Mouse (Mus musculus): ENCODE measurements at regions not wholly inside any gene's neighbourhood (a gene's known extent, or its start where the extent isn't known, plus 50 kb on each side); places are given as distances from the start of the nearest gene placed in this dataset.

DNA sequence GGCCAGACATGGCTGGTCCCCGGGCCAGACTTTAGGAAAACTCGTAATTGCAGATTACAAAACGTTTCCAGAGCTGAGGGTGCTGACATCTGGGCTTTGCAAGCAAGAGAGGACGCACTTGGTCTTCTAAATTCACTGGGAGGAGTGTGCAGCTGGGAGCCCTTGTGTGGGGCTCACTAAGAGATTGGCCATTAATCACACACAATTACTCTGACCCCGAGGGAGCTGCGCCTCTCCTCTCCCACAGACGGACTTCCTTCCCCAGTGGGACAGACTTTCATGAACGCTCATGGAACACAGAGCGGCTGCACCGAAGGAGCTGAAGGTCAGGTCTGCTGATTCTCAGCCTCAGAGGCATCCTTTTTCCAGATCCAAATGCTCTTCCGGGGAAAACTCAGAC, 407.2 kb downstream of the Med13l start:
- in situ Hi-C loops (cut with MseI, MboI), result no loop called here

DNA sequence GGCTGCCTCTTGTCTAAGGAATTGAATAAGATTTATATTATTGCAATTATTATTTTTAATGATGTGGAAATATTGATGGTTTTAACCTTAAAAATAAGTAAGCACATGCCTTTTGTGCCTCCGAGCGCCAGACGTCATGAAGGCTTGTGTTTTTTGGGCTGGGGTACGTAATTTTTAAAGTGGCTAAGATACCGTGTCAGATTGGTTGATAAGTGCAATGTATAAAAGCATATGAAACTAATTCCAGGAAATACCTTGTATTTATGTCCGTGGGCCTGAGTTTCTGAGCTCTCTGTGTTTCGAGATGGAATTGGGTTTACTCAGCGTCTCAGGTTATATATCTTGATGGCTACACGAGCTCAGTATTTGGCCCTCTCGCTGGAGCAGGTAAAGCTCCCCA, 414.7 kb downstream of the Med13l start:
- in situ Hi-C loops (cut with MseI, MboI), result no loop called here

DNA sequence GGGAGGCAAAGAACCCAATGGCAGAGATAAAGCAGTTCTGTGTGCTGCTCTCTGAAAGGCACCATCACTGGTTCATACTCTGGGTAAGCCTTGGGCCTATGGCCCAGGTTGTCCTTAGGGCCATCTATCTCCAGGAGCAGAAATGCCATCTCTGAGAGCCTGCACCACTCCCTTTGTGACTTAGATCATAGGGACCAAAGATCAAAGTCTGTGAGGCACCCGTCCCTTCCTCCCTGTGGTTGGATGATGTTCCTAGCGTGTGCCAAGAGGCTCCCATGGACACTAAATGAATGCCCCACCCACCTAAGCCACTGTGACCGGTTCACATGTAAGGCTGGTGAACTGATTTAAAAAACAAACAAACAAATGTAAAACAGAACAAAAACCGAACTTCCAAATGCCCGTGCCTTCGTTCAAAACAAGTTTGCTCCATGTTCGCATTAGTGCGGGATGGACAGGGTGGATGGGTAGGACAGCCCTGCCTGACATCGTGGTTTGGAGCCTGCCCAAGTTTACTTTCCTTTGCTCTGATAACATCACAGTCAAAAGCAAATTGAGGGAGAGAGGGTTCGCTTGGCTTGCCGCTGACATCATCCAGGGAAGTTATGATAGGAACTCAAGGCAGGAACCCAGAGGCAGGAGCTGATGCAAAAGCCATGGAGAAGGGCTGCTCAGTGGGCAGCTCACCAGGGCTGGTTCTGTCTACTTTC, 418.6 kb downstream of the Med13l start:
- in situ Hi-C loops (cut with MseI, MboI), result no loop called here

DNA sequence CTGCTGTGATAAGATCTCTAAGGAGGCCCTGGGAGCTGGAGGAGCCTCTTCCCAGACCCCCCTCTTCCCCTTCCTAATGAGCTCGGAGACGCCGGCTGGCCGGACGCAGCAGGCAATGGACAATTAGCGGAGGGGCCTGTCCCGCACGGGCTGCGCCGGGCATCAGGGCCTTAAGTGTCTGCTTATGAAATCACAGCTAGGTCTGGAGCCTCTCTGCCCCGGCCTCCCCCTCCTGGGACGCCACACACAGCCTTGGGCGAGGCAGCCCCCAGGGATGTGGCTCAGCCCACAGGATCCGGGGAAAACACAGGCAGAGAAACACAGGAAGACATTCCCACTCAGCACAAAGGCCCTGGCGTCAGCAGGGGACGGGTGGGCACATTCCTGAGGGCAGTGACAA, 420.6 kb downstream of the Med13l start:
- in situ Hi-C loops (cut with MseI, MboI), result no loop called here

DNA sequence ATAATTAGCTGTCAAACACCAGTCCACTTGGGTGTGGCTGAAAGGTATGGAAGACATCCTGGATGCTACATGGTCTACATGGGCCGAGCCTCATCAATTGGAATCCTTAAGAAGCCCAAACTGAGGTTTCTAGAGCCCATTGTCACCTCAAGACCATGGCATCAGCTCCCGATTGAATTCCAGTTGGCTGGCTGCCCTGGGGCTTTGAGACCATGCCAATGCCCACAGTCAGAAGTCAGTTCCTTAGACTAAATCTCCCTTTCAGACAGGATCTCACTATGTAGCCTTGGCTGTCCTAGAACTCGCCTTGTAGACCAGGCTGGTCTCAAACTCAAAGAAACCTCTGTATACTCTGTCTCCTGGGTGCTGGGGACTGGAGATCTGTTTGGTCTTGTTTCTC, 423.8 kb downstream of the Med13l start:
- in situ Hi-C loops (cut with MseI, MboI), result no loop called here

DNA sequence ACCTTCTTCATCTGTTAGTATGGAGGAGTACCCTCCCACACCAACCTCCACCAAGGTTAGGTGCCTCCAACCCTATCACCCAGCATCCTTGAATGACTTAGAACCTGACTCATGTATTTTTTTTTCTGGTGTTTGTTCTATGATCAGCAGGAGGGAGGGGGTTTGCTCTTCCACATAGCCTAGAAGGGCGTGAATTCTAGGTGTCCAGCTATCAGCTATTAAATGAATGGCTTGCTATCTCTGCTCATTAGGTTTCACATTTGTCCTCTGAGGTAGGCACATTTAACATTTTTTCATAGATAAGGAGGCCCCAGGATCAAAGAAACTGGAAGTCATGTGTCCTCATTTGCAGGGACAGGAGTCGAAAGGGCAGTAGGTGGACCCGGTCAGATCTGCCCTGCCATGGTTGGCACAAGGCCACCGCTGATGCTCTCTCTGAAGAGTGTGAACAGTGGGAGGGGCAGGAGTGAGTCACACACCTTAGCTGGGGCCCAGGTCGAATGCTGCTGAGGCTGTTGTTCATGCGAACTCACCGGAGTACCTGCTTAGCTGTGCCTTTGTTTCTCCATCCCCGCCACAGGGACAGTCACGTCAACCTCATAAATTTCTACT, 424.4 kb downstream of the Med13l start:
- in situ Hi-C loops (cut with MseI, MboI), result no loop called here

DNA sequence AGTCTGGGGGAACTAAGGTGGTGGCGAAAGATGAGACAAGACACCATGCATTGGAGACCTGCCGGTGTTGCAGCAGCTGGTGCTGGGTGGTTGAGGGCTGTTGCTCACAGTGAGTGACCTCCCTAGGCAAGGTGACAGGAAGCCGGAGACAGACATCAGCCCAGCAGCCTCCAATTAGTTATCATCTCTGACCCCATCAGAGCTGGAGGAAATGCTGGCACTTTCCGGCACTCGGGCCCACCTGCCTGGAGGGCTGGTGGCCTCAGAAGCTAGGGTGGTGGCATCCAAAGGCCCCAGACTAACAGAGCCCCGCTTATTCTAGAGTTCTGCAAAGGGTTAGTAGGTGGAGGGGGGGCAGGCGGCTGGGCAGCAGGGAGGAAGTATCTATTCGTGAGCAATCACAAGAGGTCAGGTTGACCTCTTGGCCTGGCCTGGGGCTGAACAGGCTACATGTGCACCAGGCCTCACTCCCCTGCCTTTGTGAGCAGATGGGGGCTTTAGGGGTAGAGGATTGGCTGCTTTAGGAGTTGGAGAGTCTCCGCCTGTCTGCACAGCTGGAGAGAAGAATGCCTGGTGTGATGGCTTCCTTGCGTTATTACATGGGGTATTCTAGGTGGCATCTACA, 427.0 kb downstream of the Med13l start:
- in situ Hi-C loops (cut with MseI, MboI), result no loop called here

DNA sequence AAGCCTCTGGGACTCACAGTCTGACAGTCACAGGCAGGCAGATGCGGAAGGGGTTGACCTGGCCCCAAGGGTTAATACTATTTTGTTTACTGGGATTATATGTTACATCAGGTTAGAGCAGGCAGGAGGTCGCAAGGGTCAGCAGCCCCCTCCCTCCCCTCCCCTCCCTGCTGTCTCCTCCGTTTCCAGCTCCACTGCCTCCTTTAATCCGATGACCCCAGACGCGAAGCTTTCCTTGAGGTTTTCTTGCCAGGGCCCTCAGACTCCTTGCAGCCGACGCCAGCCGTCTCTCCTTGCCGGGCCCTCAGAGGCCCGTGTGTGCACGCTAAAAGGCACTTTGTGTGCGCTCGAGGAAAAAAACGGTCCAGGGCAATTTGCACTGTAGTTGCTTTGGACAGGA, 438.6 kb downstream of the Med13l start:
- in situ Hi-C loops (cut with MseI, MboI), result no loop called here

DNA sequence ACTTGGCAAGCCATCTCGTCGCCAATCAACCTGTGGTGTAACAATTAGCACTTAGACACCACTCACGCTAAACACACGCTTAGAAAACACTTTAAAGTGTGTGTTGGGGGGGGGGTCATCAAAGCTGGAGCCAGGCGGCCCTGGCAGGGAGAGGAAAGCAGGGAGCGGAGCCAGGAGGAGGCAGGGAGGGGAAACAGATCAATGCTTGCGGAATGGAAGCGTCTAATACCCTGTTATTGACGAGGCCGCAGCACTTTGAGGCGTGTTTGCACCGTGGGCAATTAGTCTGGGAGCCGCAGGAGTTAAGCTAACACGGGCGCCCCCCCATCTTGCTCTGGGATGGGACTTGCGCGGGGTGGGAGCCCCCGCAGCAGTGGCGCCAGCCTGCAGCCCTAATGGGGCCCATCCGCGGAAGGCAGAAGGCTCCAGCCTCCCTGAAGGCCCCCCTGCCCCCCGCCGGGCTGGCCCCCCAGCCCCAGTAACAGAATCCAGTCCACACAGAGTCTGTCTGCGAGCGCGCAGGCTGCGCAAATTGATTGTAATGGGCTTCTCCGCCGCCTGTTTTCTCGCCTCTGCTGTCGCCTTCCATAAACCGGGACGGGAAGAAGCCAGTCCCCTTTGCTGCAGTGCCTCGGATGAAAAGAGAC, 445.5 kb downstream of the Med13l start:
- in situ Hi-C loops (cut with MseI, MboI), result no loop called here

DNA sequence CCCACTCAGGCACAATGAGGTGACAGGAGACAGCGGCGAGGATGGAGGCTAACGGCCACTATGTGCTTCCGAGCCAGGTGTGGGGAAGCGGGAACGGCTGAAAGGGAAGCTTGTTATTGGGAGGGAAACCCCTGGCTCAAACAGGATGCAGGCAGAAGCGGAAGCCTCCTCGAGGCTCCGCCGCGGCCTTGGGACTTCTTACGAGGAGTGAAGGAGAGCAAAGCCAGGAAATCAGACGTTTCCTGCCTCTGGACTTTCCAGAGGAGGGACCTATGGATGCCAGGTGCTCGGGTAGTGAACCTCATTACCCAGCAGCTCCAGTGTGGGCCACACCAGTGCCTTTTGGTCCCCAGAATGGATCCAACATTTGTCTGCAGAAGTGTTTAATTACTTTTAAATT, 449.6 kb downstream of the Med13l start:
- in situ Hi-C loops (cut with MseI, MboI), result no loop called here

DNA sequence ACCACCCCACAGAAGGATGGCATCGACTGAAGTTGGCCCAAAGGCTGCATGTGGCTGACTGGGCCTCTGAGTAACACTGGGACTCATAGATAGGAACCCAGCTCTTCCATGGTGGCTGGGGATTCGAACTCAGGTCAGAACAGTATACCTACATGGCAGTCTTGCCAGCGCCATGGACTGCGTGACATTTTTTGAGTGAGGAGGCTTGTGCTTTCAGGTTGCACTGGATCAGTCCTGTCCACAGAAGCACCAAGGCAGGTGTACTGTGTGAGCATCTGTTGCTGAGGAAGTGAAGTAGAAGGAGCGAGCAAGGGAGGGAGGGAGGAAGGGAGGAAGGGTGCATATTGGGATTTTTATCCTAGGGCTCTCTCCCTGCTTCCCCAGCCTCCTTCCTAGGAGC, 454.7 kb downstream of the Med13l start:
- in situ Hi-C loops (cut with MseI, MboI), result no loop called here

DNA sequence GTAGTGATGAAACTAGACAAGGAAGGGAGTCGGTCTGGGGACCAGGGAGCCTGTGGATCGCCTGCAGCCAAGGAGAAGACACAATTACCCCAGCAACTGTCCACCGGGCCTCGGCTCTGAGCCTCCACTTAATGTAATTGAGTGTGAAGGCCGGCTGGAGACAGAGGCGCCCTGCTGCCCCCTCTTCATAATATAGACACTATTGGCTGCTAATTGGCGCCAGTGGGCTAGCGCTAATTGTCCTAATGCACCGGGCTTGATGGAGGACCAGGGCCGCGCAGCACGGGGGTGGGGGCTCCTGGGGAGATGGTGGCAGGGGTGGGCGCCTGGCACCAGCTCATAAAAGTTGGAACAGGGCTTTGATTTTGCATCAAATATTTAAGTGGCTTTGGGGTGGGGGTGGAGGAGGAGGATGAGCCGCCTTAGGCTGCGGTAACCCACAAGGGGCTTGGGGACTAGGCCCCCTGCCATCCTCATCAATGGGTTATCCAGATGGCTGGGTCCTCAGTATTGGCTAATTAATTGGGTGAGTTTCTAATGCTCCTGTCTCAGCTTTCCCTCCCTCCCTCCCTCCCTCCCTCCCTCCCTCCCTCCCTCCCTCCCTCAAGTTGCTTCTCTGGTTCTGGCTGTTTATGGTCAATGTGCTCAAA, 455.3 kb downstream of the Med13l start:
- in situ Hi-C loops (cut with MseI, MboI), result no loop called here

DNA sequence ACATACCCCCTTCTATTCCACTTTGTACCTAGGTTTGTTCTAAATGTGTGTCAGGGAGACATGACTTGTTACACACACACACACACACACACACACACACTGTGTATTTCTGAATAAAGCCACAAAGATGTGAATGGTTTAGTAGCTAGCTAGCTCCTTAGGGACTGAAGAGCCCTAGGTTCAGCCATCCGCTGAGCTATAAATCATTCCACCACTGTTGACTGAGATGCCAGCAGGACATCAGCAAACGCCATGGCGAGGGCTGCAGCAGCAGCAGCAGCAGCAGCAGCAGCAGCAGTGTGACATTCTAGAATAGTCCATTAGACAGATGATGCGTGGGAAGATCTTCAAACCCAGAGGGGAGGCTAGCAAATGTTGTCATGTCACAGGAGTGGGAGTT, 455.9 kb downstream of the Med13l start:
- in situ Hi-C loops (cut with MseI, MboI), result no loop called here

DNA sequence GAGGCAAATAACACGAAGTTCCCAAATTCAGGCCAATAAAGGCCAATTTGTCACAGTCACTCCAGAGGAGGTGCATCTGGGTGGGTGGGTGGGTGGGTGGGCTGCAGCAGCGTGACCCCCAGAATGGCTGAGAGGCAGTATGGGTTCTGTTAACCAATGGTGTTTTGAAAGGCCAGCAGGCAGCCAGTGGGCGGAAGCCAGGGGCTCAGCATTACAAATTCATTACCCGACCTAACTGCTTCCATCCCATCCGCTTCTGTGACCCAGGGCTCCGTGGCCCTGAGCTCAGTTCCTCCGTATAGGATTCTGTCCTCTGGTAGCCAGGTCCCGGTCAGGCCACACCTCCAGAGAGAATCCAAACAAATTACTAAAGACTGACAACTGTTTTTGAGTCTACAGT, 463.5 kb downstream of the Med13l start:
- in situ Hi-C loops (cut with MseI, MboI), result no loop called here

DNA sequence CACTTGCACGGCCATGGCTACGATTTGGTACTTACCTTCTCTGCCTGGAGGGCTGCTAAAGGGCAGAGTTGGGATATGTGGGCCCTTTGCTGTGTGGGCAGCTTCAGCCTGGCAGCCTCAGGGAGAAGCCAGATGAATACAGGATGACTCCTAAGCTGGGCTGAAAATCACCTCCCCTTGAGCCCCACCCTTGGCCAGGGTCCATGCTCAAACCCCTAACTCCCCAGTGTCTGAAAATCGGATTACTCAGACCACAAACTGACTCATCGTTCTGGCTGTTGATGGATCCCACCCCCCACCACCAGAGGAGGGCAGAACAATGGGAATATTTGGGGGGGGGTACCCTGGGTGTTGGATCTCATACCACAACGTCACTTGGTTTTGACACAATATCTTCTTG, 471.6 kb downstream of the Med13l start:
- in situ Hi-C loops (cut with MseI, MboI), result no loop called here

DNA sequence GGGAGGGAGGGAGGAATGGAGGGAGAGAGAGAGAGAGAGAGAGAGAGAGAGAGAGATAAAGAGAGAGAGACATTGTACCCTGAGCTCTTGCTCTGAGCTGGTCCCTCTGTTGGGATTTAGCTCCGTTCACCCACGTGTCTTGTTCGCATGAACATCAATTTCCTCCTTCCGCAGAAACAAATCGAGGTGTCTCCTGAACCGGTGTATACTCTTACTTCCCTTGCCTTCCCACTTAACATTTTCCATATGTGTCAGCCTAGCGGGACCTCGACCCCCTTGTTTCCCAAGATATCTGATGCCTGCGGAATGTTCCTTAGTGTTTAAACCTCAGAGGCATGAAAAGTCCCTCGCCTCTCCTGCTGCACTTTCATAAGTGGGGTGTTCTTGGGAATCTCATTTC, 484.1 kb downstream of the Med13l start:
- in situ Hi-C loops (cut with MseI, MboI), result no loop called here

DNA sequence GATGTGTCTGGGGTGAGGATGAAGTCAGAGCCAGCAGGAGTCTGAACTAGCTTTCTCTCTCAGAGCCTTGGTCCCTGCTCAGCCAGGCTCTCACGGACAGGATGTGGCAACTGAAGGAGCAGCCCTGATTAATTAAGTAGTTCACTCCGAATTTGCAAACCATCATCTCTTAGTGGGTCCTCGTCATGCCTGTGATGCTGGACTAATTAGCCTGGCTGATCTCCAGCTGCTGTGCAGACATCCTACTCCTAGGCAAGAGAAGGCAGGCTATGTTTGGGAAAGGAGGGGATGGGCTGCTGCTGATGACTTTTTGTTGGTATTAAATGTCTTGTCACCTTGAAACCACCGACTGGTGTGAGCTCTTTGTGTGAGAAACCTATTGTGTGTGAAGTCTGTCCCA, 487.1 kb downstream of the Med13l start:
- in situ Hi-C loops (cut with MseI, MboI), result no loop called here

DNA sequence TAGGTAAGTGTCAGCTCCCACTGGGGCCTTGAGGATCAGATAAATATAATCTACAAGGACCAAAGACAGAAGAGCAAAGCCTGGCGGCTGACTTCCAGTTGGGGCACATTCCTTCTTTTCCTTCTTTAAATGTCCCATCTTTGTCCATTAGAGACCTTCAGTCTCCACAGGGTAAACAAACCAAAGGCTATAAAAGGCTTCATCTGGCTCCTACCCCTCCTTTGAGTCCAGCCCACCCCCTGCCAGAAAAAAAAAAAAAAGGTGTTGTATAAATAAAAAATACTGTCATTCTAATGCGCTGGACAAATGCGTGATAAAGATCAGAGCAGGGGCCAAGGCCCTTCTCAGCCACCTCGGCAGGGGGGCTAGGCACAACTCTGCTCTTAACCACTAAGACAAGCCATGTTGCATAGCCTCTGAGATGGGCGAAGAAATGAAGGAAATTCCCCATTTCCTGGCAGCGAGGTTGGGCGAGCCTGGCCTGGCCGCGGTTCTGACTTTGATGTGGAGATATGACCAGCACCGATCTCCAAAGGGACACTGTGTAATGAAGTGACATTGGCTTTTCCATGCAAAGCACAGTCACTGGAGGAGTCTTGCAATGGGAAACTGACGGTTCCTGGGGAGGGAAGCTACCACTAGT, 492.0 kb downstream of the Med13l start:
- in situ Hi-C loops (cut with MseI, MboI), result no loop called here

DNA sequence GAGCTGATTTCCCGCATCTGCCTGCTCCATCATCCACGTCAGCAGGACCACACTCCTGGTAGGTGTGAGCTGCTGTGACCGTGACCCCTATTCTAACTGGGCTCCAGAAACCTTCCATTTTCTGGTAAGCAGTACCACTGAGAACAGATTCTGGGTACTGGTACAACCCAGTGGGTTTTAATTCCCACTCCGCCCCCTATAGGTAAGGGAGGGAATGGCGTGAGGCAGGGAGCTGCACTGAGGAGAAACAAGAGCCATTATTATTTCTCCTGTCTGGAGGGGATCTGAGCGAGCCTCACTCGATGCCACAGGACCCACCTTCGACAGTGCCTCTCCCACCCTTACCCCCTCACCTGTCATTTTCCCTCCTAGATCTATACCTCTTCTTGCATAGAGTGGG, 493.3 kb downstream of the Med13l start:
- in situ Hi-C loops (cut with MseI, MboI), result no loop called here

DNA sequence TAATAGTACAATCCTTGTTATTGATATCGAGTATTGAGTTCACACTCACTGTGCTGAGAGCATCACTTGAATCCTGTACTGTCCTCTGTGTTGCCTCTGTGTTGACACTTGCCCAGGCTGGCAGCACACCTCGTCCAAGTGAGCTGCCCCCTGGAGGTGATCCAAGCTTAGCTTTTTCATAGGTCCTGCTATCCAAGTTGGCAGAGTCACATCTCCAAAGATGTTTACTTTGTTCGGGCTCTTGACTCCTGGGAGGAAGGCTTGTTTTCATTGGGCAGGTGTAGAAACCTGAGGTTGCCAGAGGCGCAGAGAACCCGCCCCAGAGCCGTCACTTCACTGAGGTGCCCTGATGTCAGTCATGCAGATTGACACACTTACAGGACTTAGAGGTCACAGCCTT, 493.9 kb downstream of the Med13l start:
- in situ Hi-C loops (cut with MseI, MboI), result no loop called here

DNA sequence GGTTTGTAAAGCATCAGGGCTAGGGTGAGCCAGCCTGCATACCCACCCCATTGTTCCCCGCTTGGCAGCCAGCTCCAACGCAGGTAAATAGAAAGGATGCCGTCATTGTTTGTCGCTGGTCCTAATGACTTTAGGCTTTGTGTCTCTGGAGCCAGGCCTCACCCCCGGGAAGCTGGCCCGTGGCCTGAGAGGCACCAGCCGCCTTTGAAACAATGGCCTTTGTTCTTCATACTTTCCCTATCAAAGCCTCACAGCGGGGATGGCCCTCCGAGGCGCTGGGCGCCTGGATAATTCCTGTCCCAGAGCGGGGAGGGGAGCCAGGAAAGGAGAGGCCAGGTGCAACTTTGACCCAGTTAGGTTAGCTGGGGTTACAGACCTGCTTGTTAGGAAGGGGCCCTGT, 495.0 kb downstream of the Med13l start:
- in situ Hi-C loops (cut with MseI, MboI), result no loop called here

DNA sequence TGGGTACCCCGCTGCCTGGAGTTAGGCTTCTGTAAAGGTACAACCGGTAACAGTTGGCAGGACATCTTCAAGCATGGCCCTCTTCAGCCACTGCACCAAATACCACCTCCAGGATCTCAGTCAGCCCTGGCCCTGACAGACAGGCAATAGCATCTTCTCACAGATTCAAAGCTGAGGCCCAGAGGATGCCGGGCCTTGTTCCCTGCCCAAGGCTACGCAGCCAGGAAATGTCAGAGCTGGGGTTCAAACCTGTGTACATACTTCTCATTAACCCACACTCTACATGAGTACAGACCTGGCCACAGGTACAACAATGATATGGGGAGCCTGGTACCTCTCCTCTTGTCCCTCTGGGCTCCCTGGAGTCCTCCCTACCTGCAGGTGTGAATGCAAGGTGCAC, 497.3 kb downstream of the Med13l start:
- in situ Hi-C loops (cut with MseI, MboI), result no loop called here
